Mouse (Mus musculus): ENCODE results near the gene Mc1r. TPM values are rescaled to one million over a fixed set of nuclear protein-coding genes. Genes with fewer than 3 reads are reported as not detected.

Mc1r gene
- polyA plus RNA-seq, 1 experiment from 2014 or later, result not detected

DNA sequence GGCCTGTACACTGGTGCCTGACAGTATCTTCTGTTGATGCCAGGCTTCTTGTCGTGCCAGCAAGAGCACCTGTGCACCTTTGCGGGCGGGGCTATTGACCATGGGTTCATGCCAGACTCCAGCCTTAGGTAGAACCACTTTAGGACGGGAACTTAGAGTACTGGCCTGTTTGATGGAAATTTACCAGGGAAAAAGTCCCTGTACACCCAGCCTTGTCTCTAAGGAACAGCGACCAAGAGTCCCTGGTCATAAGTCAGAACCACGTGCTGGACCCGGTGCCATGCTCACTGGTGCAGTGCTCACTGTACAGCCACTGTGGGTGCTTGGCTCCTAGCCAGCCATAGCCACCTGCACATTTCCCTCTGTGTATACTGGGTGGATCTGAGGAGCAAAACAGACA lies 17.9 kb upstream of the Mc1r start:
- no peak overlapping the region for H3K4me3 ChIP-seq (replicated peaks)
- no peaks in the 10 kb centered on the region for H3K9me3 ChIP-seq
- peaks cover 77% of the 10 kb centered on the region for H3K36me3 ChIP-seq
- no peaks in the 10 kb centered on the region for H3K27me3 ChIP-seq (replicated peaks)
- H3K9ac ChIP-seq, result no peak overlapping the region
- H3K4me1 ChIP-seq, result no peaks in the 10 kb centered on the region
- no peak overlapping the region for H3K27ac ChIP-seq
- 93% methylated on average over 7 of the region's 7 CpGs for WGBS
- no peak overlapping the region for H3K4me2 ChIP-seq
- no peak for ATAC-seq (ENCODE audit: insufficient read depth, low FRiP score, low read depth)

DNA sequence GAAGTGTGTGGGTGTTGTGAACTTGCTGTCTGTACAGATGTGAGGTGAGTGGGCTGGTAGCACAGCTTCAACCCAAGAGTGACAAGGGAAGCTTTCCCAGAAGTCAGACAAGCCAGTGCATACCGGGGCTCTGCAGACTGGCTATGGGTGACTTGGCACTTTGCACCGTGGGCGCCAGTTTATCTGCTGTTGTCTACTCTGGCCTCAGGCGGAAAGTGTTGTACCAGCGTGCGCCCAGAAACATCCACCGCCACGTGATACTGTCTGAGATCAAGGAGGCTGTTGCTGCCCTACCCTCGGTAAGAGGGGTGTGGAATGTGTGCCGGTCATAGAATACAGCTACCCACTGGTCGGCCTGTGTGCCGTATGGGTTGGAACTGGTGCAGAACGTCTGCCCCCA lies 8.6 kb upstream of the Mc1r start:
- peaks cover 77% of the 10 kb centered on the region for H3K36me3 ChIP-seq
- H3K4me1 ChIP-seq, result no peaks in the 10 kb centered on the region
- no peak overlapping the region for H3K4me3 ChIP-seq (replicated peaks)
- no peak overlapping the region for H3K27ac ChIP-seq
- H3K4me2 ChIP-seq, result no peak overlapping the region
- no peaks in the 10 kb centered on the region for H3K27me3 ChIP-seq (replicated peaks)
- no peaks in the 10 kb centered on the region for H3K9me3 ChIP-seq
- H3K9ac ChIP-seq, result no peak overlapping the region
- ATAC-seq (ENCODE audit: insufficient read depth, low FRiP score, low read depth), result no peak
- WGBS, result 92% methylated on average over 13 of the region's 13 CpGs

DNA sequence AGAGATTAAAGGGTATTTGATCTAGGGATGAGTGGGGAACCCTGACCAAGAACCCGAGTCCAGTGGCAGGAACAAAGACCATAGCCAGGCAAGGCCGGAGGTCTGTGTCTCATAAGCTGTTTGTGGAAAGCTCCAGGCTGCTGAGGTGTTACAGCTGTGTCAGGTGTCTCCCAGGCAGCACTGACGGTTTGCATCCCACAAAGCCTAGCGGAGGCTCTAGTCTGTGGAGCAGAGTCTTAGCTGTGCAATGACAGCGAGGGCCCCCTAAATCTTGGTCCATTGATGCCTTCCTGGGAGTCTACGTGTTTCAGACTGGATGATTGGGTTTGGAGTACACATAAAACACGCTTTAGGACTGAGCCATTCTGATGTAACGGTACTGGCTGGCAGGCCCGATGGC lies 5.0 kb upstream of the Mc1r start:
- no peak overlapping the region for H3K4me2 ChIP-seq
- H3K9me3 ChIP-seq, result no peaks in the 10 kb centered on the region
- H3K27ac ChIP-seq, result no peak overlapping the region
- H3K36me3 ChIP-seq, result peaks cover 44% of the 10 kb centered on the region
- 91% methylated on average over 9 of the region's 9 CpGs for WGBS
- H3K9ac ChIP-seq, result no peak overlapping the region
- no peaks in the 10 kb centered on the region for H3K27me3 ChIP-seq (replicated peaks)
- ATAC-seq (ENCODE audit: insufficient read depth, low FRiP score, low read depth), result no peak
- H3K4me1 ChIP-seq, result no peaks in the 10 kb centered on the region
- H3K4me3 ChIP-seq (replicated peaks), result no peak overlapping the region

DNA sequence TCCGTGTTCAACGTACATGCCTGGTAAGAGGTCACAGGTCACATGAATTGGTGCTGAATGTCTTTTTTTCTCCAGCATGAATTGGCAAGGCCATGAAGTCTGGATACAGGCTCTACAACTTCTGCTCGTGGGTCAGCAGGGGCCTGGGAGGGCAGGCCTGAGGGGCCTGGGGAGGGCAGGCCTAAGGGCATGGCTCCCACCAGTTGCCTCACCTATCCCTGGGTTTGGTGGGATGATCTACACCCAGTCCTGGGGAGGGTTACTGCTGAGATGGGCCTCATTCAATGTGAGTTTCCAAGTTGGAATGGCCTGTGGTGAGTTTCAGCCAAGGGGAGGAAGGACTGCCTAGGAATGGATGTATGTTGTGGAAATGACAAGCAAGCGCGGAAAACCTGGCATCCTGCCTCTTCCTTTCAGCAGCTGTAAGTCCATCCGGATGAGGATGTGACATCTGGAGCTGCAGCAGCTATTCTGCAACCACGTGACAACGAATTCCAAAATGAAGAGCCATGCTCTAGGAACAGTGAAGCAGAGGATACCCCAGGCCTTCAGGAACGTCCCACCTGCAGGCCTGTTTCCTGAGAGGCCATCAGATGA lies 4.1 kb upstream of the Mc1r start:
- ATAC-seq (ENCODE audit: insufficient read depth, low FRiP score, low read depth), result no peak
- Histone ChIP-seq H3K9ac (no peak overlapping the region), H3K36me3 (peaks cover 36% of the 10 kb centered on the region), H3K27ac (no peak overlapping the region), H3K27me3 (replicated peaks) (peaks cover 2% of the 10 kb centered on the region; the same call in 1 of the 2 replicates), H3K4me1 (no peaks in the 10 kb centered on the region), H3K9me3 (no peaks in the 10 kb centered on the region), H3K4me2 (no peak overlapping the region), H3K4me3 (replicated peaks) (no peak overlapping the region)
- 82% methylated on average over 9 of the region's 9 CpGs for WGBS

DNA sequence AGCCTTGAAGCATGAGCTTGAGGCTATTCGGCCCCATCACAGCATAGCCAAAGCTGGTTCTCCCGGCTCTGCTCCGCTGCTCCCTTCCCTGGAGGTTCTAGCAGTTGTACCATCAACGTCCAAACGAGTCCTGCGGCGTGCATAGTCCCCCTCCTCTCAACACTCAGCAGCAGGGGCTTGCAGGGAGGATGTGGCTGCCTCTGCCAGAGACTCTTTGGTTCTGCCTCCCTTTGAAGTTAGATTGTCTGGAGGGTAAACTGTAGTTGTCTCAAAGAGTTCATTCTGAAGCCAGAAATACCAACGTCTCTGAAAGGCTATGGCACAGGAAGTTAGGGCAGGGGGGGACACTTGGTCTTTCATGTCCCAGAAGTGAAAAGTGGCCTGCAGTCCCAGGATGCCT lies 2.4 kb upstream of the Mc1r start:
- Histone ChIP-seq H3K4me3 (replicated peaks) (no peak overlapping the region), H3K4me1 (no peaks in the 10 kb centered on the region), H3K9me3 (no peaks in the 10 kb centered on the region), H3K27me3 (replicated peaks) (peaks cover 16% of the 10 kb centered on the region), H3K9ac (no peak overlapping the region), H3K4me2 (no peak overlapping the region), H3K27ac (no peak overlapping the region), H3K36me3 (peaks cover 22% of the 10 kb centered on the region; the same call in 1 of the 2 replicates)
- 51% methylated on average over 8 of the region's 8 CpGs for WGBS
- no peak for ATAC-seq (ENCODE audit: insufficient read depth, low FRiP score, low read depth)

DNA sequence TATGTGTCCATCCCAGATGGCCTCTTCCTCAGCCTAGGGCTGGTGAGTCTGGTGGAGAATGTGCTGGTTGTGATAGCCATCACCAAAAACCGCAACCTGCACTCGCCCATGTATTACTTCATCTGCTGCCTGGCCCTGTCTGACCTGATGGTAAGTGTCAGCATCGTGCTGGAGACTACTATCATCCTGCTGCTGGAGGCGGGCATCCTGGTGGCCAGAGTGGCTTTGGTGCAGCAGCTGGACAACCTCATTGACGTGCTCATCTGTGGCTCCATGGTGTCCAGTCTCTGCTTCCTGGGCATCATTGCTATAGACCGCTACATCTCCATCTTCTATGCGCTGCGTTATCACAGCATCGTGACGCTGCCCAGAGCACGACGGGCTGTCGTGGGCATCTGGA lies 705 bp downstream of the Mc1r start:
- Histone ChIP-seq H3K36me3 (no peaks in the 10 kb centered on the region), H3K4me1 (peaks cover 18% of the 10 kb centered on the region), H3K4me3 (replicated peaks) (no peak overlapping the region), H3K4me2 (no peak overlapping the region), H3K9me3 (no peaks in the 10 kb centered on the region), H3K27ac (no peak overlapping the region), H3K9ac (no peak overlapping the region), H3K27me3 (replicated peaks) (peaks cover 47% of the 10 kb centered on the region)
- 80% methylated on average over 13 of the region's 13 CpGs for WGBS
- ATAC-seq (ENCODE audit: insufficient read depth, low FRiP score, low read depth), result no peak

DNA sequence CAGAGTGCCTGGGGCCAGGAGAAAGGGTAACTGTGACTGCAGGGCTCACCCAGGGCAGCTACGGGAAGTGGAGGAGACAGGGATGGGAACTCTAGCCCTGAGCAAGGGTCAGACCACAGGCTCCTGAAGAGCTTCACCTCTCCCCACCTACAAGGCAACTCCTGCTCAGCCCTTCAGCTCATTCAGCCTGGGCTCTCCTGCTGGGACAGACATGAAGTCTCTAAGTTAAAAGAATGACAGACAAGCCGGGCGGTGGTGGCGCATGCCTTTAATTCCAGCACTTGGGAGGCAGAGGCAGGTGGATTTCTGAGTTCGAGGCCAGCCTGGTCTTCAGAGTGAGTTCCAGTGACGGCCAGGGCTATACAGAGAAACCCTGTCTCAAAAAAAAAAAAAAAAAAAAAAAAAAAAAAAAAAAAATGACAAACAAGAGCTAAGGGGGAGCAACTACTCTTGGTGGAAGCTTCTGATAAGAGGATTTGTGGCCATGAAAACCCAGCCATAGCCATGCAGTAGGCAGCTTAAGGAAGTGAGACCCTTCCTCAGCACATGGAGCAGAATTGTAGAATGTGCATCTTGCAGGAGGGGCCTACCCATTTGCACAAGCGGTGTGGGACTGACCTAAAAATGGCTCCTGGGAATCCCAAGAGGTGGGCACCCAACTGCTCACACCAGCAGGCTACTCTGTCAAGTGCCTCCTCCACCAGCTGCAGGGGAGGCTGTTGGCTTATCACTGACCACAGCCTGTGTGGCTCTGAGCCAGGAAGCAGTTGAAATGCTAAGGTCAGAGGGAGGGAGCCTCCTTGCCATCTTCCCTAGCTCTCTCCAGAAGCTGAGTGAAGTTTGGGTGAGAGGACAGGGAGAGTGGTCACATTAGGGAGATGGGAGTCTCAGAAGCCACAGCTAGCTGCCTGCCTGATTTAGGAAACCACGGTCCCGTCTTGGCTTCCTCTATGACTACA lies 2.0 kb downstream of the Mc1r start:
- no peak overlapping the region for H3K27ac ChIP-seq
- no peak for ATAC-seq (ENCODE audit: insufficient read depth, low FRiP score, low read depth)
- 68% methylated on average over 9 of the region's 9 CpGs for WGBS
- H3K9me3 ChIP-seq, result no peaks in the 10 kb centered on the region
- no peaks in the 10 kb centered on the region for H3K36me3 ChIP-seq
- H3K4me1 ChIP-seq, result peaks cover 18% of the 10 kb centered on the region
- H3K9ac ChIP-seq, result no peak overlapping the region
- no peak overlapping the region for H3K4me3 ChIP-seq (replicated peaks)
- no peak overlapping the region for H3K4me2 ChIP-seq
- H3K27me3 ChIP-seq (replicated peaks), result peaks cover 60% of the 10 kb centered on the region

DNA sequence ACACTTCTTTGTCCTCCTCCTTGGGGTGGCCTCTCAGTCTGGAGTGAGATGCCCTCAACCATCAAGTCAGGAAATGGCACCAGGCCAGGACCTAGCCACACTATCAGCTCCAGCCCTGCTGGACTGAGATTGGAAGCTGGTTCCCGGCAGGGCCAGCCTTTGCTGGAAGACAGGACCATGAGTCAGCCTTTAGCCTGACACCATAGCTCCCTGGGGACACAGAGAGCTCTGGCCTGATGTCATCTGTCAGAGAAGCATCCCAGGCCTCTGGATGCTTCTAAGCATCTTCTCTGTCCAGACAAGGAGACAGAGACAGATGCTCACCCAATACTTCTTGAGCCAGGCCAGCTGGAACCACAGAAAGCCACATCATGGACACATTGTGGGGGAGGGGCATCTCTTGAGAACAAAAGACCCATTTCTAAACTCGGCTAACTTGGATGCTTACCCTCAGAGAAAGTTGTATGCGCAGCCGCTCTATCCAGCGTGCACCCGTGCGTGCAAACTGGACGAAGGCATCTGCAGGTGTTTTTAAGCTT lies 3.2 kb downstream of the Mc1r start:
- no peaks in the 10 kb centered on the region for H3K36me3 ChIP-seq
- peaks cover 18% of the 10 kb centered on the region for H3K4me1 ChIP-seq
- H3K27me3 ChIP-seq (replicated peaks), result peaks cover 61% of the 10 kb centered on the region
- no peak overlapping the region for H3K4me2 ChIP-seq
- H3K4me3 ChIP-seq (replicated peaks), result no peak overlapping the region
- no peak overlapping the region for H3K27ac ChIP-seq
- H3K9me3 ChIP-seq, result no peaks in the 10 kb centered on the region
- no peak overlapping the region for H3K9ac ChIP-seq
- ATAC-seq (ENCODE audit: insufficient read depth, low FRiP score, low read depth), result no peak
- WGBS, result 66% methylated on average over 8 of the region's 8 CpGs

DNA sequence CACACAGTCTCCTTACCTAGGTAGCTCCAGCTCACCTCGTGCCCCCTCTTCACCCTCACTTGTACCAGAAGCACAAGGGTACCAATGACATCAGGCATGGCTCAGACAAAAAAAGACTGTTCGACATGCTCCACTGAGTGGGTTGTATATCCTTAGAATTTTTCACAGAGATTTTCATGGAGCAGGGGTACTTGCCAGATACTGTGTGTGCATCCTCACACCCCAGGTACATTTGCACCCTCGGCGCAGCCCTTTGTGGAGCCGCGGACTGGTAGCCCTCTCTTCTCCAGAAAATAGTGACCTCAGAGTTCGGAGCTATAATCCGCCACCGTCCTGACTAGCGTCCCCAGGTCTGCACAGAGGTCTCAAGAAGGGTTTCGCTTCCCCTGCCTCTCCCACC lies 3.9 kb downstream of the Mc1r start:
- Histone ChIP-seq H3K27me3 (replicated peaks) (peaks cover 61% of the 10 kb centered on the region), H3K4me3 (replicated peaks) (peak overlapping the region; percentile 34), H3K9ac (no peak overlapping the region), H3K4me2 (peak overlapping the region; percentile 56), H3K4me1 (peaks cover 18% of the 10 kb centered on the region), H3K9me3 (no peaks in the 10 kb centered on the region), H3K36me3 (no peaks in the 10 kb centered on the region), H3K27ac (no peak overlapping the region)
- no peak for ATAC-seq (ENCODE audit: insufficient read depth, low FRiP score, low read depth)
- WGBS, result 14% methylated on average over 11 of the region's 11 CpGs

DNA sequence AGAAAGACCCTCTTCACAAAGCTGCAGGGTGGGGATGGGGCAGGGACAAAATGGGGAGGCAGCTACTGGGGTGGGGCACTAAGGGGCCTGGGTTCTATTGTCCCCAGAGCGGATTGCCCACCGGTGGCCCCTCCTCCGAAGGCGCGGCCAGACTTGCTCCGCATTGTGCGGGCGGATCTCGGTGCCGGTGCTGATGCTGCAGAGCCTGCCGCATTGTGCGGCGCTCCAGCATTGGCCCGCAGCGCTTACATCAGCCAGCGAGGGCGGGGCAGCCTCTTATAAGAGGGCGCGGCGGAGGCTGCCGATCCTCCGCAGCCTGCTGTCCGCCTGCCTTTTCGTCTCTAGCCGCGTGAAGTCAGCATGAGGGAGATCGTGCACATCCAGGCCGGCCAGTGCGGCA lies 4.3 kb downstream of the Mc1r start, which contains the start of gene Tubb3:
Gene Tubb3, plus strand, starts transcription at position 179 of the 400 bp plus-strand sequence.
- Histone ChIP-seq H3K9ac (no peak within 1 kb of the TSS), H3K4me3 (replicated peaks) (peak within 1 kb of the TSS; percentile 34), H3K27ac (no peak within 1 kb of the TSS), H3K4me1 (peaks cover 18% of the 10 kb centered on the region), H3K9me3 (no peaks in the 10 kb centered on the region), H3K27me3 (replicated peaks) (peaks cover 61% of the 10 kb centered on the region), H3K36me3 (no peaks in the 10 kb centered on the region), H3K4me2 (peak within 1 kb of the TSS; percentile 56)
- ATAC-seq (ENCODE audit: insufficient read depth, low FRiP score, low read depth), result peak; percentile 67
- under 1% methylated on average over 29 of the region's 29 CpGs for WGBS

DNA sequence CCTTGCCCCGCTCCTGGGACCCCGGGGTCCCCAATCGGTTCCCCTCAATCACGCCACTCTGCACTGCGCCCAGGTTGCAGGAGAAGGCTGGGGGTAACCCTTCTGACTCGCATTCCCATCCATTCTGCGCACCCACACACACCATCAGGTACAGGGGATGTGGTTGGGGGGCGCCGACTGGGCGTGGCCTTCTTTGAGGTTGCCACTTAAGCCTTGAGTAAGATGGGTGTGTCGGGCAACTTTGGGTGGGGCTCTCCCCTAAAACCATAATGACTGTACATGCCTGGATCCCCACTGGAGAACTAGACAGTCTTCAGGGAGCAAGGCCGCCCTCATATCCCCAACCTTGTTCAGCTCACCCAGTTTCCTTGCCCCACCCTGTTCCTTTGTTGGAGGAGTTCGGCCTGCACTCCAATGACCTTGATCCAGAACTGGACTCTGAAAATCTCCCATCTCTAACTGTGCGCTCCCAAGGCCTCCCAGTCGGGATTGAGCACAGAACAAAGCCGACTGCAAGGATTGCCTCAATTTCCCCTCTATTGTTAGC lies 4.9 kb downstream of the Mc1r start:
- Histone ChIP-seq H3K27me3 (replicated peaks) (peaks cover 61% of the 10 kb centered on the region), H3K4me2 (peak overlapping the region; percentile 56), H3K4me3 (replicated peaks) (peak overlapping the region; percentile 34), H3K4me1 (peaks cover 18% of the 10 kb centered on the region), H3K9ac (no peak overlapping the region), H3K9me3 (no peaks in the 10 kb centered on the region), H3K27ac (no peak overlapping the region), H3K36me3 (no peaks in the 10 kb centered on the region)
- no peak; the same call in 1 of the 2 replicates for ATAC-seq (ENCODE audit: insufficient read depth, low FRiP score, low read depth)
- 10% methylated on average over 16 of the region's 16 CpGs for WGBS
